Mouse (Mus musculus): ENCODE results near the gene Prkar1a. TPM values are rescaled to one million over a fixed set of nuclear protein-coding genes. Genes with fewer than 3 reads are reported as not detected.

Prkar1a gene
- total and polyA plus RNA-seq, 2 experiments from 2014 or later: 163 to 530 TPM

DNA sequence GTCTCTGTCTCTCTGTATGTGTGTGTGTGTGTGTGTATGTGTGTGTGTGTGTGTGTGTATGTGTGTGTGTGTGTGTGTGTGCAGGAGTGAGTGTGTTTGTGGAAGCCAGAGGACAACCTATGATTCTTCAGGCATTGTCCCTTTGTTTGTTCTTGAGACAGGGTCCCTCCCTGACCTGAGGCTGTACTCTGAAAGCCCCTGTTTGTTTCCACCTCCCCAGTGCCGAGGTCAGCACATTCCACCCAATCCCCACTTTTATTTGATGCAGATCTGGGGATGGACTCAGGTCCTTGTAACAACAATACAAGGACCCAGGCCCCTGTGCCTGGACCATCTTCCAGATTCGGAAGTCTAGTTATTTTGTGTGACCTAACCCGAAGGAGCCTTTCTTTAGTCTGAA lies 58.2 kb downstream of the Prkar1a start:
- WGBS: 79% methylated on average over 3 of the region's 3 CpGs
- Histone ChIP-seq H3K27me3 (ENCODE audit: control insufficient read depth, insufficient read depth, low read length) (no peaks in the 10 kb centered on the region), H3K4me3 (ENCODE audit: low read depth, low read length) (no peak overlapping the region), H3K9me3 (replicated peaks; ENCODE audit: control insufficient read depth, low read length) (no peaks in the 10 kb centered on the region), H3K9ac (replicated peaks; ENCODE audit: low read depth, low read length) (no peak overlapping the region), H3K27ac (ENCODE audit: low read depth) (no peak overlapping the region), H3K4me1 (ENCODE audit: control insufficient read depth, insufficient read depth) (peaks cover 17% of the 10 kb centered on the region), H3K4me2 (ENCODE audit: low read depth, low read length) (no peak overlapping the region), H3K36me3 (replicated peaks; ENCODE audit: control insufficient read depth, insufficient read depth, low read length) (no peaks in the 10 kb centered on the region)
- DNase-seq (ENCODE audit: low spot score) (no peak), ATAC-seq (ENCODE audit: insufficient read depth, low read depth) (no peak)
- TF ChIP-seq CTCF (IDR thresholded peaks at IDR 0.05; ENCODE audit: low read depth): no peak

DNA sequence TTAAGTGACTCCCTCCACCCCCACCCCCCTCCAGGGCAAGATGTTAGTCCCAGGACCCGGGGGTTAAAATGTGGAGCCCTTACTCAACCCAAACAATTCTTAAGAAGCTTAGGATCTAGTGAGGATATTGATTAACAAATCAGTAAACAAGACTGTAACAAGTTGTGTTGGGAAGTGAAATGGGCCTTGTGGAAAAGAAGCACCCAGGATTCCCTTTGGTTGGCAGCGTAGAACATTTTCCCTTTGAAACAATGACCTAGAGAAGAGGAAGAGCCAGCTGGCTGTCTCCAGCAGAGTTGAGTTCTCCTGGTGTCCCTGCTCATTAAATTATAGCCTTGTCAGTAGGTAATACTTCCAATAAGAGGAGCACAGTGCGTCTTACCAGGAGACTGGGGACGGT lies 59.6 kb downstream of the Prkar1a start:
- H3K4me1 ChIP-seq (ENCODE audit: control insufficient read depth, insufficient read depth): peaks cover 17% of the 10 kb centered on the region
- H3K27ac ChIP-seq (ENCODE audit: low read depth): no peak overlapping the region
- H3K36me3 ChIP-seq (replicated peaks; ENCODE audit: control insufficient read depth, insufficient read depth, low read length): no peaks in the 10 kb centered on the region
- no peak overlapping the region for H3K4me3 ChIP-seq (ENCODE audit: low read depth, low read length)
- no peaks in the 10 kb centered on the region for H3K27me3 ChIP-seq (ENCODE audit: control insufficient read depth, insufficient read depth, low read length)
- no peak overlapping the region for H3K9ac ChIP-seq (replicated peaks; ENCODE audit: low read depth, low read length)
- 94% methylated on average over 4 of the region's 4 CpGs for WGBS
- H3K4me2 ChIP-seq (ENCODE audit: low read depth, low read length): no peak overlapping the region
- H3K9me3 ChIP-seq (replicated peaks; ENCODE audit: control insufficient read depth, low read length): no peaks in the 10 kb centered on the region
- ATAC-seq (ENCODE audit: insufficient read depth, low read depth) (no peak), DNase-seq (ENCODE audit: low spot score) (no peak)
- no peak for TF ChIP-seq CTCF (IDR thresholded peaks at IDR 0.05; ENCODE audit: low read depth)
- no peak for TF ChIP-seq EP300 (IDR thresholded peaks at IDR 0.05; ENCODE audit: low read depth)

DNA sequence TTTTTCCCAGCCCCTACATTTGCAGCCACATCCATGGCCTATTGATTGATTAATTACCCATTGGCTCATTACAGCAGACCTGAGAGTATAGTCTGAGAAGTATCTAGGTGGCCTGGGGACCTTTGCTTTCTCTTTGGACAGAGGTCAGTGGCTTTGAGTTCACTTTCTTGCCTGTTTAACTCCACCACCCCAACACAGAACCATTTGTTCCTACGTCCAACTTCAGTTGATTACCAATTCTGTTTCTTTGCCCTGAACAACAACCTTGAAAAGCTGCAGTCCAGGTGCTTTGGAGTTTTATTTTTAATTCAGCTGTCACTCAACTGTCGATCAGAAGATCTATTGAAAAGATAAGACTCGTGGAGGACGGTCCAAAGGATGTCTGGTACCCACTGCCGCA lies 60.3 kb downstream of the Prkar1a start:
- Histone ChIP-seq H3K27ac (ENCODE audit: low read depth) (no peak overlapping the region), H3K9me3 (replicated peaks; ENCODE audit: control insufficient read depth, low read length) (no peaks in the 10 kb centered on the region), H3K9ac (replicated peaks; ENCODE audit: low read depth, low read length) (no peak overlapping the region), H3K4me1 (ENCODE audit: control insufficient read depth, insufficient read depth) (peaks cover 17% of the 10 kb centered on the region), H3K4me3 (ENCODE audit: low read depth, low read length) (no peak overlapping the region), H3K27me3 (ENCODE audit: control insufficient read depth, insufficient read depth, low read length) (no peaks in the 10 kb centered on the region), H3K4me2 (ENCODE audit: low read depth, low read length) (no peak overlapping the region), H3K36me3 (replicated peaks; ENCODE audit: control insufficient read depth, insufficient read depth, low read length) (no peaks in the 10 kb centered on the region)
- TF ChIP-seq EP300 (IDR thresholded peaks at IDR 0.05; ENCODE audit: low read depth) (no peak), CTCF (IDR thresholded peaks at IDR 0.05; ENCODE audit: low read depth) (no peak)
- DNase-seq (ENCODE audit: low spot score) (no peak), ATAC-seq (ENCODE audit: insufficient read depth, low read depth) (no peak)
- 78% methylated on average over 5 of the region's 5 CpGs for WGBS

DNA sequence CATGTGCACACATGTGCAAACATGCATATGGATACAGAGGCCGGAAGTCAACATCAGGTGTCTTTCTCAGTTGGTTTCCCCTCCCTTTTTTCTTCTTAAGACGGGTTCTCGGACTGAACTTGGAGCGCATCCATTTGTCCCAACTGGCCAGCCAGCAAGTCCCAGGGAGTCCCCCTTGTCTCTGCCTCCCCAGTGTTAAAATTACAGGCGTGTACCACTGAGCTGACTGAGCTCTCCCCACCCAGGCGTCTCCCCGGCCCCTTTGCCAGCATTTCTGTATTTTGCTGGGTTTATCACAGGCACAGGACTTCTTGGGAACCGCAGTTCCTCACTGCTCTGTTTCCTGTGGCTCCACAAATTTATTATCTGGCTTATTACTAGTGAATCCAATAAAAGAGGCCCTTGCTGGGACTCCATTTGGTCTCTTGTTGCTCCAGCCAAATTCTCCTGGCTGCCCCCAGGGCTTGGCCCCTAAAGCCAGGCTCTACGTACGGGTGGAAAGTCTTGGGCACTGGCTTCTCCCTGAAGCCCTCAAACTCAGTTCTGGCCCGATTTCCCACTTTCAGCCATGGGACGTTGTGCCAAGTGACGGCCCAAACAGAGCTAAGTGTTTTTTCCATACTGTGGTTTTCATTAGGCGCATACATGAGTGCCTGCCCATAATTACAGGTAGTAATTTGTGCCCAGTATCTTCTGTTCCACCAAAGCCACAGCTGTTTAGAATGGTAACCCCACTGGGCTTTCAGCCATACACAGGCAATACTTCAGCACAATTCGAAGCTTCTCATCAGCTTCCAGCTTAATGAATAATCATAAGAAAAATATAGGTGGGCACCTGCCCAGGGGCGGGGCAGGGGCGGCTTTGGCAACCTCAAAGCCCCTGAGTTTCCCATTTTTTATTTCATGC lies 65.4 kb downstream of the Prkar1a start:
- Histone ChIP-seq H3K9me3 (replicated peaks; ENCODE audit: control insufficient read depth, low read length) (no peaks in the 10 kb centered on the region), H3K27me3 (ENCODE audit: control insufficient read depth, insufficient read depth, low read length) (no peaks in the 10 kb centered on the region), H3K27ac (ENCODE audit: low read depth) (no peak overlapping the region), H3K9ac (replicated peaks; ENCODE audit: low read depth, low read length) (no peak overlapping the region), H3K4me3 (ENCODE audit: low read depth, low read length) (no peak overlapping the region), H3K36me3 (replicated peaks; ENCODE audit: control insufficient read depth, insufficient read depth, low read length) (no peaks in the 10 kb centered on the region), H3K4me2 (ENCODE audit: low read depth, low read length) (no peak overlapping the region), H3K4me1 (ENCODE audit: control insufficient read depth, insufficient read depth) (0 out of 2 replicates have a peak, but pooled peaks cover 4% of the 10 kb centered on the region)
- 79% methylated on average over 17 of the region's 17 CpGs for WGBS
- no peak for ATAC-seq (ENCODE audit: insufficient read depth, low read depth)
- DNase-seq (ENCODE audit: low spot score): no peak
- no peak for TF ChIP-seq CTCF (IDR thresholded peaks at IDR 0.05; ENCODE audit: low read depth)
- no peak for TF ChIP-seq EP300 (IDR thresholded peaks at IDR 0.05; ENCODE audit: low read depth)

DNA sequence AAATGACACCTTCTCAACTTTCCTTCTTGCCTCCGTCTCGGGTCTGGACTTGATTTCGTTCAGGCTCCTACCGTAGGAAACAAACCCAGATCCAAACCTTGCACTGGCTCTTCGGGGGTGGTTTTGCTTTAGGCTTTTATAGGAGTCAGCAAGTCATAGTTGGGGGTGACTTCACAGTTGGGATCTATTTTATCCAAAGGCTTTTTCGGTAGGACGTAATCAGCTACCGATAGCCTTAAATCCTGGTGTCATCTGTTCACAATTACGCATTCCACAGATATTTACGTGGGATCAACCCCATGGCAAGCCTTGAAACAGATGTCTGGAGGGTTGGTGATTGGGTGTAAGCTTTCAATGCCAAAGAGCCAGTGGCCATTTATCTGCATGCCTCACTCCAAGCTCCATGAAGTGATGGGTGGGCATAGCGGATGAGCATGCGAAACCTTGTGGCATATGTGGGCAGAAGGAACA lies 66.1 kb downstream of the Prkar1a start:
- Histone ChIP-seq H3K4me2 (ENCODE audit: low read depth, low read length) (no peak overlapping the region), H3K9ac (replicated peaks; ENCODE audit: low read depth, low read length) (no peak overlapping the region), H3K27me3 (ENCODE audit: control insufficient read depth, insufficient read depth, low read length) (no peaks in the 10 kb centered on the region), H3K4me3 (ENCODE audit: low read depth, low read length) (no peak overlapping the region), H3K9me3 (replicated peaks; ENCODE audit: control insufficient read depth, low read length) (no peaks in the 10 kb centered on the region), H3K4me1 (ENCODE audit: control insufficient read depth, insufficient read depth) (0 out of 2 replicates have a peak, but pooled peaks cover 4% of the 10 kb centered on the region), H3K36me3 (replicated peaks; ENCODE audit: control insufficient read depth, insufficient read depth, low read length) (no peaks in the 10 kb centered on the region), H3K27ac (ENCODE audit: low read depth) (no peak overlapping the region)
- DNase-seq (ENCODE audit: low spot score): no peak
- WGBS: 90% methylated on average over 12 of the region's 12 CpGs
- TF ChIP-seq EP300 (IDR thresholded peaks at IDR 0.05; ENCODE audit: low read depth): no peak
- TF ChIP-seq CTCF (IDR thresholded peaks at IDR 0.05; ENCODE audit: low read depth): no peak
- no peak for ATAC-seq (ENCODE audit: insufficient read depth, low read depth)
